Mouse (Mus musculus): ENCODE data around the gene Fam193a. TPM values are rescaled to one million over a fixed set of nuclear protein-coding genes. Genes with fewer than 3 reads are reported as not detected.
A peak's percentile ranks its signal among the peaks of the same experiment; 100 is the strongest.

The Fam193a gene
- polyA plus RNA-seq (2015; fragmentation: Nextera tagmentation; extraction: Ambion mirVana), result 16.0 and 18.3 TPM in 2 replicates

DNA sequence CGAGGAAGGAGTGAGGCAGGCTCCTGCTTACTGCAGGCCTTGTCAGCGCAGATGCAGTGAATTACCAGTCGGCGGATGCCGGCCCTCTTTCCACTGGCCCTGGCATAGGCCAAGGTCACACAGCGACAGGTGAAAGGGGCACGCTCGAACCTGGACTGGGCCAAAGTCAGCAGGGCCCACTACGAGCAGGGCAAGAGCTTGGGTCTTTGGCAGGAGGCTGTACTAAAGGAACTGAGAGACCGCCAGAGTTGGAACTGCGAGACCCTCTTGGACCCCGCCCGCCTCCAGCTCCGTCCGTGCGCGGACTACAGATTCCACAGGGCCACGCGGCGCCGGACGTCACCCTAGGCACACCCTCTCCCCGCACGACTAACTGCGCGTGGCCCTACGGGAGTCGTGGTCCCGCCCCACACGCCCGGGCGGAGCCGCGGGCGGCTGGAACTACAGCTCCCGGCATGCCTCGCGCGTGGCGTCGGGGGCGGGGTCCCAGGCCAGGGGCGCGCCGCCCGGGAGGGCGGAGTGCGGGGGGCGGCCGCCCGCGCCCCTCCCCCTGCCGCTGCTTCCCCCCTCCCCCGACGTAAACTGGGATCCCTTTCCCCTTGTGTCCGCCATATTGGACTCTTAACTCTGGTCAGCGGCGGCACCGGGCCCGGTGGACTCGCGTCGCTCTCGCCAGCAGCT is at the start of gene Fam193a:
TSS of gene Fam193a (plus strand) at position 593 of the 681 bp plus-strand sequence.
- peak; percentile 100 for ATAC-seq (ENCODE audit: low FRiP score, low read depth)
- peaks cover 23% of the 10 kb centered on the region for H3K4me1 ChIP-seq
- WGBS, result under 1% methylated on average over 35 of the region's 64 CpGs

GRCm38 (mm10) chr5:34321236-34321635 is 48.5 kb upstream of the Fam193a start:
- Histone ChIP-seq H3K9ac (no peak overlapping the region), H3K4me3 (no peak overlapping the region), H3K9me3 (no peaks in the 10 kb centered on the region), H3K27ac (no peak overlapping the region), H3K4me1 (peaks cover 4% of the 10 kb centered on the region), H3K4me2 (replicated peaks) (no peak overlapping the region), H3K36me3 (no peaks in the 10 kb centered on the region), H3K27me3 (no peaks in the 10 kb centered on the region)
- ATAC-seq (ENCODE audit: low FRiP score, low read depth), result no peak
- WGBS, result 76% methylated on average over 4 of the region's 4 CpGs

More for the DNA sequence above, at the start of gene Fam193a:
- Histone ChIP-seq H3K27me3 (no peaks in the 10 kb centered on the region), H3K36me3 (peaks cover 12% of the 10 kb centered on the region), H3K4me2 (replicated peaks) (peak within 1 kb of the TSS; percentile 74), H3K27ac (peak within 1 kb of the TSS; percentile 80), H3K9ac (peak within 1 kb of the TSS; percentile 96), H3K4me3 (peak within 1 kb of the TSS; percentile 79), H3K9me3 (no peaks in the 10 kb centered on the region)

GRCm38 (mm10) chr5:34325286-34325685 is 44.4 kb upstream of the Fam193a start:
- Histone ChIP-seq H3K9me3 (peaks cover 4% of the 10 kb centered on the region; the same call in 1 of the 2 replicates), H3K27ac (no peak overlapping the region), H3K4me2 (replicated peaks) (no peak overlapping the region), H3K4me3 (no peak overlapping the region), H3K4me1 (peaks cover 15% of the 10 kb centered on the region), H3K36me3 (no peaks in the 10 kb centered on the region), H3K9ac (no peak overlapping the region), H3K27me3 (0 out of 2 replicates have a peak, but pooled peaks cover 2% of the 10 kb centered on the region)
- ATAC-seq (ENCODE audit: low FRiP score, low read depth), result no peak

- Histone ChIP-seq H3K9ac (no peak overlapping the region), H3K27me3 (0 out of 2 replicates have a peak, but pooled peaks cover 2% of the 10 kb centered on the region), H3K27ac (no peak overlapping the region), H3K4me3 (peak overlapping the region; percentile 38; the same call in 1 of the 2 replicates), H3K4me2 (replicated peaks) (peak overlapping the region; percentile 67), H3K4me1 (peaks cover 15% of the 10 kb centered on the region), H3K36me3 (no peaks in the 10 kb centered on the region), H3K9me3 (peaks cover 5% of the 10 kb centered on the region; the same call in 1 of the 2 replicates)
- 26% methylated on average over 4 of the region's 4 CpGs for WGBS
- peak; percentile 26; the same call in 1 of the 2 replicates for ATAC-seq (ENCODE audit: low FRiP score, low read depth)
These were observed 43.5 kb upstream of the Fam193a start for GRCm38 (mm10) chr5:34326249-34326691.

DNA sequence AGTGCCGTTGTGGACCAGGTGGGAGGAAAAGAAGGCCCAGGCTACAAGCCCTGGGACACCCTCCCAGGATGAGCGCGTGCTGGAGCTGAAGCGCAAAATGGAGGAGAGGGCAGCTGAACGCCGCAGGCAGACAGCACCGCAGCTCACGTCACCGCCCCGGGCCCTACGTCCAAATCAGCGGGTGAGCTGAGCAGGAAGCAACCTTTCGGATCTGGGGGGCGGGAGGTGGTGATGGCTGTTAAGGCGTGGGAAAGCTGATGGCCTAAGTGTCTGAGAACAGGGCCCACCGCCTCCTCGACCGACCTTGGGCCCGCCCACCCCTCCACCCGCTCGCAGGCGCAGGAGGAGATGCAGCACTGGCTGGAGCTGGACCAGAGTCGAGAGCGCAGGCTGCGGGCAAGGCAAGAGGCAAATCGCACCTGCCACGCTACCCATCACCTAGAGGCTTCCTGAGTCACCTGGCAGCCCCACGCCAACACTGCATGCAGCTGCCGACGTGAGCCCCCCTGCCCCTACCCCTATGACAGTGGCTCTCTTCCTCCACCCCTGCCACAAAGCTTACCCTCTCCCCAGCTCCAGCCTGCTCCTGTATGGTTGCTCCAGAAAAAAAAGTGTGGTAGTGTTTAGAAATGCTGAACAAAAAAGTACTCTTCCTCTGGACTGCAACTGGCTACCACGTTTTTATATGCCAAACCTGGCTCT is 42.7 kb upstream of the Fam193a start:
- Histone ChIP-seq H3K36me3 (no peaks in the 10 kb centered on the region), H3K4me1 (peaks cover 15% of the 10 kb centered on the region), H3K27ac (no peak overlapping the region), H3K4me2 (replicated peaks) (peak overlapping the region; percentile 67), H3K27me3 (0 out of 2 replicates have a peak, but pooled peaks cover 2% of the 10 kb centered on the region), H3K9ac (peak overlapping the region; percentile 66), H3K9me3 (peaks cover 5% of the 10 kb centered on the region; the same call in 1 of the 2 replicates), H3K4me3 (peak overlapping the region; percentile 38)
- ATAC-seq (ENCODE audit: low FRiP score, low read depth), result peak; percentile 64; the same call in 1 of the 2 replicates
- 6% methylated on average over 28 of the region's 31 CpGs for WGBS

GRCm38 (mm10) chr5:34330136-34330535 is 39.6 kb upstream of the Fam193a start:
- no peaks in the 10 kb centered on the region for H3K36me3 ChIP-seq
- no peak overlapping the region for H3K4me3 ChIP-seq
- ATAC-seq (ENCODE audit: low FRiP score, low read depth), result no peak
- no peak overlapping the region for H3K9ac ChIP-seq
- no peak overlapping the region for H3K4me2 ChIP-seq (replicated peaks)
- WGBS, result 79% methylated on average over 2 of the region's 2 CpGs
- H3K9me3 ChIP-seq, result peaks cover 5% of the 10 kb centered on the region; the same call in 1 of the 2 replicates
- H3K4me1 ChIP-seq, result peaks cover 16% of the 10 kb centered on the region
- no peak overlapping the region for H3K27ac ChIP-seq
- H3K27me3 ChIP-seq, result 0 out of 2 replicates have a peak, but pooled peaks cover 2% of the 10 kb centered on the region

GRCm38 (mm10) chr5:34334081-34334480 is 35.7 kb upstream of the Fam193a start:
- 89% methylated on average over 1 of the region's 1 CpGs for WGBS
- H3K9ac ChIP-seq, result no peak overlapping the region
- no peak for ATAC-seq (ENCODE audit: low FRiP score, low read depth)
- H3K4me1 ChIP-seq, result peaks cover 17% of the 10 kb centered on the region
- no peaks in the 10 kb centered on the region for H3K27me3 ChIP-seq
- H3K4me3 ChIP-seq, result no peak overlapping the region
- no peak overlapping the region for H3K4me2 ChIP-seq (replicated peaks)
- H3K9me3 ChIP-seq, result peaks cover 5% of the 10 kb centered on the region; the same call in 1 of the 2 replicates
- no peak overlapping the region for H3K27ac ChIP-seq
- H3K36me3 ChIP-seq, result 0 out of 2 replicates have a peak, but pooled peaks cover 4% of the 10 kb centered on the region

- H3K9me3 ChIP-seq, result no peaks in the 10 kb centered on the region
- peak overlapping the region; percentile 97 for H3K4me3 ChIP-seq
- H3K36me3 ChIP-seq, result 0 out of 2 replicates have a peak, but pooled peaks cover 4% of the 10 kb centered on the region
- no peaks in the 10 kb centered on the region for H3K27me3 ChIP-seq
- ATAC-seq (ENCODE audit: low FRiP score, low read depth), result peak; percentile 68
- peaks cover 17% of the 10 kb centered on the region for H3K4me1 ChIP-seq
- H3K27ac ChIP-seq, result peak overlapping the region; percentile 86
- peak overlapping the region; percentile 79 for H3K4me2 ChIP-seq (replicated peaks)
- WGBS, result 2% methylated on average over 21 of the region's 21 CpGs
- peak overlapping the region; percentile 99 for H3K9ac ChIP-seq
These were observed 34.1 kb upstream of the Fam193a start for GRCm38 (mm10) chr5:34335539-34336096.

GRCm38 (mm10) chr5:34336097-34336774 is 33.5 kb upstream of the Fam193a start, which contains the start of gene Rnf4:
Rnf4 (plus strand) TSS chr5:34336289.
- peak within 1 kb of the TSS; percentile 99 for H3K9ac ChIP-seq
- H3K4me1 ChIP-seq, result peaks cover 17% of the 10 kb centered on the region
- H3K9me3 ChIP-seq, result no peaks in the 10 kb centered on the region
- H3K4me2 ChIP-seq (replicated peaks), result peak within 1 kb of the TSS; percentile 84
- H3K27me3 ChIP-seq, result no peaks in the 10 kb centered on the region
- H3K4me3 ChIP-seq, result peak within 1 kb of the TSS; percentile 97
- H3K27ac ChIP-seq, result peak within 1 kb of the TSS; percentile 96
- H3K36me3 ChIP-seq, result 0 out of 2 replicates have a peak, but pooled peaks cover 4% of the 10 kb centered on the region
- under 1% methylated on average over 67 of the region's 67 CpGs for WGBS
- ATAC-seq (ENCODE audit: low FRiP score, low read depth), result peak; percentile 98

DNA sequence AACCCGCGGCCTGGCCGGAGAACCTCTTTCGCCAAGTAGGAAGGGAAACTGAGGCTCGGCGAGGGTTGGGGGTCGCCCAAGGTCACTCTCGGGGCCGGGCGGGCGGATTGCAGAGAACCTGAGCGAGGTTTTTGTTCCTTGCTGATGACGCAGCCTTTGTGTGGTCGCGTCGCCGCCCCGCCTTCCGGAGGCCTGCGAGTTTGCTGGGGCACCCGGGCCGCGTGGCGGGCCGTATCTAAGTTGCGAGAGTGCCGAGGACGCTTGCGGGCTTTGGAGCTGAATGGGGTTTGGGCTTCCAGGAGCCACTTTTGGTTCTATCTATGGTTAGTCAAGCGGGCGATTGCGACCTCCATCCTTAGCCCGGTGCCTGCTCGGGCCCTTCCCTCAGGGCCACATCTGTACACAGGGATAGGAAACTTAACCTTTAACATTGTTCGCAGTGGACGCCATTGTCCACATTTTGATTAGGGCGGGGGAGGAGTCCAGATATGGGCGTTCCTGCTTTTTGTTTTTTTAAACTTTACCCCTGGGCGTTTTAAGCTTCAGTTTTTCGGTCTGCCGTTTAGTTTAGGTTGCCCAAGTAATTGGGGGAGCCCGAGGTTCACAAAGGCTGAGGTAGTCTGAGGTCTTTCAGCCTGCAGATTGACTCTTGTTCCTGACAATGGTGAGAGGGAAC is 32.8 kb upstream of the Fam193a start:
- Histone ChIP-seq H3K27ac (peak overlapping the region; percentile 96), H3K4me1 (peaks cover 17% of the 10 kb centered on the region), H3K4me3 (peak overlapping the region; percentile 97), H3K4me2 (replicated peaks) (peak overlapping the region; percentile 84), H3K9me3 (no peaks in the 10 kb centered on the region), H3K9ac (peak overlapping the region; percentile 99), H3K27me3 (no peaks in the 10 kb centered on the region), H3K36me3 (0 out of 2 replicates have a peak, but pooled peaks cover 4% of the 10 kb centered on the region)
- no peak; the same call in 1 of the 2 replicates for ATAC-seq (ENCODE audit: low FRiP score, low read depth)
- under 1% methylated on average over 42 of the region's 42 CpGs for WGBS

DNA sequence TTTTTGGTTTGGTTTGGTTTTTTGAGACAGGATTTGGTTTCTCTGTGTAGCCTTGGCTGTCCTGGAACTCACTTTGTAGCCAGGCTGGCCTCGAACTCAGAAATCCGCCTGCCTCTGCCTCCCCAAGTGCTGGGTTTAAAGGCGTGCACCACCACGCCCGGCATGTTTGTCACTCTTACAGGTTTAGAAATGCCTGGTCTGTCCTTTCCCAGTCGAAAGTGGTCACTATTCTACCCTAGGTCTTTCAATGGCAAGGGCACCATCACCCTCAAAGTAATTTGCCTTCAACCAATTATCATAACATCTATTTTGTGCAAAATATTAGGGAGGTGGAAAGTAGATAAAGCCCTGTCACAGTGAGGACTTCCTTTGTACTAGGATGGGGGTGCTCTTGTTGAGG is 29.5 kb upstream of the Fam193a start:
- H3K36me3 ChIP-seq, result peaks cover 26% of the 10 kb centered on the region
- no peak overlapping the region for H3K9ac ChIP-seq
- 94% methylated on average over 6 of the region's 6 CpGs for WGBS

More for the DNA sequence above, 29.5 kb upstream of the Fam193a start:
- no peak overlapping the region for H3K4me3 ChIP-seq
- no peak for ATAC-seq (ENCODE audit: low FRiP score, low read depth)
- H3K27me3 ChIP-seq, result no peaks in the 10 kb centered on the region
- H3K4me1 ChIP-seq, result peaks cover 15% of the 10 kb centered on the region
- no peaks in the 10 kb centered on the region for H3K9me3 ChIP-seq
- H3K27ac ChIP-seq, result no peak overlapping the region
- no peak overlapping the region for H3K4me2 ChIP-seq (replicated peaks)

All from limb, embryonic 13.5 days (tissue).